Mouse (Mus musculus): ENCODE results near the gene Irak4. TPM values are rescaled to one million over a fixed set of nuclear protein-coding genes. Genes with fewer than 3 reads are reported as not detected.

Gene Irak4
- polyA plus RNA-seq, 1 experiment from 2014 or later: 3.8 TPM

GRCm38 (mm10) chr15:94628830-94629601 lies 85.6 kb downstream of the Irak4 start, which contains the start of gene Tmem117:
Gene Tmem117 (plus strand): TSS chr15:94629232.
- H3K27me3 ChIP-seq (replicated peaks): peaks cover 43% of the 10 kb centered on the region
- H3K27ac ChIP-seq (ENCODE audit: poor library complexity, severe bottlenecking): no peak within 1 kb of the TSS
- H3K4me3 ChIP-seq: peak within 1 kb of the TSS; percentile 73
- ATAC-seq (ENCODE audit: insufficient number of reproducible peaks, low FRiP score): peak; percentile 75
- peak within 1 kb of the TSS; percentile 94 for H3K4me2 ChIP-seq
- no peaks in the 10 kb centered on the region for H3K4me1 ChIP-seq (replicated peaks)
- H3K36me3 ChIP-seq: no peaks in the 10 kb centered on the region
- 2% methylated on average over 76 of the region's 96 CpGs for WGBS
- H3K9me3 ChIP-seq (replicated peaks): no peaks in the 10 kb centered on the region; the same call in 1 of the 2 replicates
- peak within 1 kb of the TSS; percentile 83 for H3K9ac ChIP-seq

- Histone ChIP-seq H3K27ac (ENCODE audit: poor library complexity, severe bottlenecking) (no peak overlapping the region), H3K4me1 (replicated peaks) (0 out of 2 replicates have a peak, but pooled peaks cover 4% of the 10 kb centered on the region), H3K4me3 (no peak overlapping the region), H3K4me2 (no peak overlapping the region), H3K27me3 (replicated peaks) (peaks cover 43% of the 10 kb centered on the region), H3K9ac (no peak overlapping the region), H3K9me3 (replicated peaks) (no peaks in the 10 kb centered on the region), H3K36me3 (no peaks in the 10 kb centered on the region)
- 75% methylated on average over 4 of the region's 4 CpGs for WGBS
- ATAC-seq (ENCODE audit: insufficient number of reproducible peaks, low FRiP score): no peak
Observed at GRCm38 (mm10) chr15:94630553-94630952, 87.1 kb downstream of the Irak4 start.

Other genes with a start within 250 kb of the Irak4 start
- 1.3 and 1.6 TPM in 2 replicates for gene Adamts20, start 78.2 kb upstream of the Irak4 start, polyA plus RNA-seq (2016; fragmentation: Nextera tagmentation; extraction: Ambion mirVana)
- 5.8 and 6.4 TPM in 2 replicates for gene Pus7l, start 96 bp upstream of the Irak4 start, polyA plus RNA-seq (2016; fragmentation: Nextera tagmentation; extraction: Ambion mirVana)
- gene Twf1, start 46.2 kb downstream of the Irak4 start, polyA plus RNA-seq (2016; fragmentation: Nextera tagmentation; extraction: Ambion mirVana): 48.0 and 48.7 TPM in 2 replicates
- 1.1 and 1.7 TPM in 2 replicates for gene Tmem117, start 85.6 kb downstream of the Irak4 start, polyA plus RNA-seq (2016; fragmentation: Nextera tagmentation; extraction: Ambion mirVana)

Data from heart, embryonic 12.5 days (tissue).